Mouse (Mus musculus) embryo, embryonic 11 days (tissue): ENCODE measurements around the gene Cyp4a32.
"Not testable (repeated sequence)": the region's sequence is repeated elsewhere in the genome, so short reads cannot be mapped to it uniquely, and the experiment has no call there.

ENCODE experiments used
- DNase-seq: peaks from one replicate; pipeline ENCODE4 v3.0.0-alpha.2; 2015

The Cyp4a32 gene

DNA sequence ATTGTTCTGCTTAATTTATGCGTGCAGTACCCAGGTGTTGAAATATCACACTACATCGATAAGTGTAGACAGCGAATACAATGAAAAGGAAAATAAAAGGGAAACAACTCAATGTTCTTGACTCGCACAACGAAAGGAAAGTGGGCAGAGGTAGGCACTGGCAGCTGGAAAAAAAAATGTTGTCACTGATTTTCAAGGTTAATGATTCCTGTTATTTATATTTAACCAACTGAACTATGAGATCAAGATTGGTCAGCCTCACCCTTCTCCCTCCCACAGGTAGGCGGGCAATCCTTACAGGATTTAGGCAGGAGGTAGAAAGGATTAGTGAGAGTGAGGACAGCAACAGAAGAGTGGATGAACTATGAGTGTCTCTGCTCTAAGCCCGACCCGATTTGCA, at the start of gene Cyp4a32:
Gene Cyp4a32 (plus strand): TSS at position 359 of the 400 bp plus-strand sequence.
- not testable (repeated sequence) for DNase-seq

DNA sequence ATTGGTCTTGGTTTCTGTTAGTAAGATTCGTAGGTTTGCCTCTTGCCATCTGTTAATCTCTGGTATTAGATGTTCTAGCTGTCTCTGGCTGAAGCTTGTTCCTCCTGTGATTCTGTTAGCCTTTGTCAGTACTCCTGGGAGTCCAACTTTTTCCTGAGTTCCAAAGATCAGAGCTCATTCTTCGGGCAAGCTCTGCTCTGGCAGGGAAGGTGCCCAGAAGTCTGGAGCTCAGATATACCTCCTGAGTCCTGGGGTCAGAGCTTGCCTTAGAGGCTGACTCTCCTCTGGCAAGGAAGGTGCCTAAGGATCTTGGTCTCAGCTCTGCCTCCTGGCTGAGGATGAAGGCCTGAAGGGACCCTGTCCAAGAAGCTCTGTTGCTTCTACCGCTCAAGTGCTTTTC, 48.0 kb upstream of the Cyp4a32 start:
- DNase-seq: no peak

DNA sequence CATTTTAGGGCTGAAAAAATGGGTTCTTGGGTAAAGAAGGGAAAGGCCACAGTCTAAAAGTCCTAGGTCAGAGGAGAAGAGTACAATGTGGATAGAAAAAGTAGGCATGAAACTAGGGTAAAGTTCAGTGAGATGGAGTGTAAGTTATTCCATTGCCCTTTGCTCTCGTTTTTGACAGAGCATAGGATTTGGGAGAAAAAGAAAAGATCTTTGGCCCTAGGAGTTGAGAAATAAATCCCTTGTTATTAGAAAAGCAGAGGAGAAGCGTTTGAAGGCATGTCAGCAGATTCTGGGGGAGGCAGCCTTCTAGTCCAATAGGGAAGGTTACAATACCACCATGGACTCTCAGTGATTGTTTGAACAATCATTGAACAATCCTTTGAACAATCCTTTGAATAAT, 45.3 kb upstream of the Cyp4a32 start:
- no peak for DNase-seq

DNA sequence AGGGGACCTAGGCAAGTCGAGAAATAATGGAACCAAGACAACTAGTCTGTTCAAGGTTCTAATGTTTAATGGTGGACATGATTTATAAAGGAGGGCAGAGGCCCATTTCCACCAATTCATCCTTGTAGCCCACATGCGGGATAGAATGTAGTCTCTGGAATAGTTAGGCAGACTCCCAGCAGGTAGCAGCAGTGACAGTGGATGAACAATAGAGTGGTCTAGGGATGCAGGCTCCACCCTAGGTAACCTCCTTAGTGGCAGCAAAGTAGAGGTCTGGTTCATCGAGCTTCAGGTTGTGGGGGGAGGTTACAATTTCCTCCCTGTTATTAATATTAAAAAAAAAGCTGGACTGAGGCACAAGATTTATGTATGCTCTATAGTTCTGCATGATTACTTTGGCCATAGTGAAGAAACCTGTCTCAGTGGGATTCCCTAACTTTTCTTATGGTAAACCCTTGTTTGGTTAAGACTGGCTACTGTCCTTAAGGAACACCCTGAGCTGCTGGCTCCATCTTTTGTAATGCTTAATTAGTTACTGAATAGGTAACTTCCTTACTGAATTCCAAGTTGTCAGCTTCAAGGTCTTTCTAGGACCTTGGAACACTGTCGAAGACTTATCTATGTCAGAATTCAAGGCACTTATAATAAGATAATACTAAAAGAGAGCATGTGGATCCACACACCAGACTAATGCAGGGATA, 42.8 kb upstream of the Cyp4a32 start:
- DNase-seq: no peak

DNA sequence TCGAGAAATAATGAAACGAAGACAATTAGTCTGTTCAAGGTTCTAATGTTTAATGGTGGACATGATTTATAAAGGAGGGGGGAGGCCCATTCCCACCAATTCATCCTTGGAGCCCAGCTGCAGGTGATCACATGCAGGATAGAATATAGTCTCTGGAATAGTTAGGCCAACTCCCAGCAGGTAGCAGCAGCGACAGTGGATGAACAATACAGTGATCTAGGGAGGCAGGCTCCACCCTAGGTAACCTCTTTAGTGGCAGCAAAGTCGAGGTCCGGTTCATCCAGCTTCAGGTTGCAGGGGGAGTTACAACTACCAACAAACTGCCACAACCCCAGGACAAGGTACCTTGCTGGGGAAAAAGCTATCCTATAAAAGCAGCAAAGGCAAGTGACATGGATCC, 39.5 kb upstream of the Cyp4a32 start:
- DNase-seq: not testable (repeated sequence)

DNA sequence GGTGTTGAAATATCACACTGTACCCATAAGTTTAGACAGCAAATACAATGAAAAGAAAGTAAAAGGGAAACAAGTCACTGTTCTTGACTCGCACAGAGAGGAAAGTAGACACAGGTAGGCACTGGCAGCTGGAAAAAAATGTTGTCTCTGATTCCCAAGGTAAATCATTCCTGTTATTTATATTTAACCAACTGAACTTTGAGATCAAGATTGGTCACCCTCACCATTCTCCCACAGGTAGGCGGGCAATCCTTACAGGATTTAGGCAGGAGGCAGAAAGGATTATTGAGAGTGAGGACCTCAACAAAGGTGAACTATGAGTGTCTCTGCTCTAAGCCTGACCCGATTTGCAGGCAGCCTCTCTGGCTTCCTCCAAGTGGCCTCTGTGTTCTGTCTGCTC, 37.4 kb upstream of the Cyp4a32 start, which contains the start of gene Cyp4a31:
Gene Cyp4a31 (plus strand): TSS at position 249 of the 400 bp plus-strand sequence.
- DNase-seq: no peak

DNA sequence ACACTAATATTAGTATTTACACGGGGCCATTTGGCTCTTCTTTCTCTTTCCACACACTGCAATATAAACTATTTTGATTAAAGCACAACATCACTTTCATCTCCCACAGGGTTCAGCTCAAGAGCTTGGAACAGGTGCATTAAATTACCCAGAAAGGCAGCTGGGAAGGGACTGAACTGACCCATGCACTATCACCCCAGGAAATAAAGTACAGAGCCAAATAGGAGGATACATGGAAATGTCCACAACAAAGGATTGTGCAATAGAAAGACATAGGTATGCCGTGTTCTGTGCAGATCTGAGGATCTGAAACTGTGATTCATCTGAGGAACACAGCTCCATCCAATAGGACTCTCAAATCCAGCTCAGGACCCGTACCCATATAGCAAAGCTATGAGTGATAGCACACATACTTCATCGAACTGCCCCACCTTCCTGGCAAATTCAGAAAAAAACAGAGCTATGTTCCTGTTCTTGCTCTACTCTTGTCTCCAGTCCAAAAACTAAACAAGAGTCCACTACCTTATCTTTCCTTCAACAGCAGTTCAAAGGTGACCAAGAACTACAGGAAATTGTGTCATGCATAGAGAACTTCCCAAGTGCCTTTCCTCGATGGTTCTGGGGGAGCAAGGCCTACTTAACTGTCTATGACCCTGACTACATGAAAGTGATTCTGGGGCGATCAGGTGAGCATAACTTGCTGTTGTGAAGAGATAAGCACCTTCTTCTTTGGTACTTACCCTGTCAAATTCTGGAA, 36.1 kb upstream of the Cyp4a32 start:
- DNase-seq: not testable (repeated sequence)

DNA sequence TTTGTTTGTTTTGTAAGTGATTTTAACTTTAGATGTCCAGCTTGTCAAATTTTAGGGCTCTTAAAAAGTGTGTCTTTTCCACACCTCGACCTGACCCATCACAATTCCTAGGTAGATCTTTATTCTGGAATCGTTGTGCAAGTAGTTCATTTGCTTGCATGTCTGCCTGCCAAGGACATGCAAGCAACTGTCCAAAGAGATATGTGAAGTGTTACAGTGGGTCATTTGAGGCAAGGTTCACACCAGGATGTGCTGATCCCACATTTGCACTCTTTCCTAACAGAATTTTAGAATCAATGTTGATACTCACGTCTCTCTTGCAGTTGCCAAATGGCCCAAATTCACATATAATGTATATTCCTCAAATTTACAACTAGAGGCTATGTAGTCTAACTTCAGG, 25.5 kb upstream of the Cyp4a32 start:
- DNase-seq: no peak

DNA sequence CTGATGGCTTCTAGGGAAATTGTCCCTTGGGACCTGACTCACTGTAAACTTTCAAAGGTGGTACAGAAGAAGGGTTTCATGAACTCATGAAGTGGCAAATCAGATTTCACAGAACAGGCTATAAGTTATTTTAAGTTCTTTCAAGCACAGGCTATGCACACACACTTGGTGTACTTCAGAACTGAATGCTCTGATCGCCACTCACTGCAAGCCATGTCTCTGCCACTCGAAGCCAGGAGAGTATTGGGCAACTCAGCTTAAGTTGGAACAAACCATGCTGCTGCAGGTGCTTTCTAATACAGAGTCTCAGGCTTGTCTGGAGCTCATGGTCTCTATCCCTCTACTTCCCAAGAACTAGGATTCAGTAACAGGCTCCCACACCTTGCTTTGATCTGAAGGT, 25.0 kb upstream of the Cyp4a32 start:
- no peak for DNase-seq

DNA sequence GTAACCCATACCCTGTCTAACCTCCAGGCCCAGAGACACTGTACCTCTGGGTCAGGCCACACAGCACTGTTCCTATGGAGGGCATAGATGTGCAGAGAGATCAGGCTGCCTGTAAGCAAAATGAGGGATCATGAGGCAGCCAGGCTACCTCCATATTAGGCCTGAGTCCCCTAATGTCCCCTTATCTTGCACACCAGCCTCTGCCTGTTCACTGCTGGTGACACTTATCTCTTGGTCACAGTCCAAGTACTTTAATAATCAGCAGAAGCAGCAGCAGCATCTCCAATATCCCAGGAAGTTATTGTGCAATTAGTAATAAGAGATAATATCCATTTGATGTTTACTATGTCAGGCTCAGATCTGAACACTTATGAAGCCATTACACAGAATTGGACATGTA, 17.7 kb upstream of the Cyp4a32 start:
- DNase-seq: no peak

DNA sequence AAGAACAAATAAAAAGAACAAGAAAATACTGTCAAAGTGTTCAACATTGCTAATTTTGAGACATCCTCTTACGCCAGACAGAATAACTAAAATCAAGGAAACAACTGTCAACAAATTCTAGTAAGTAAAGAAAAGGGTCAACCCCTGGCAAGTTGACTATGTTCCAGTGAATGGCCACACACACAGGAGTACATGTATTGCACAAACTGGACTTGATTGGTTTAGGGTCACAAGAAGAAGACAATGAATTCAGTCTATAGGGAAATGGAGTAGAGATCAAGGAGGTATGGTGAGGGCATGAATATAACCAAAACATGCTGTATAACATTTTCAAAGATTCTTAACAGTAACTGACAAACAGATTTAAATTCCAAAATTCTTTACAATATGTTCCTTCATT, 4.4 kb upstream of the Cyp4a32 start:
- DNase-seq: no peak

DNA sequence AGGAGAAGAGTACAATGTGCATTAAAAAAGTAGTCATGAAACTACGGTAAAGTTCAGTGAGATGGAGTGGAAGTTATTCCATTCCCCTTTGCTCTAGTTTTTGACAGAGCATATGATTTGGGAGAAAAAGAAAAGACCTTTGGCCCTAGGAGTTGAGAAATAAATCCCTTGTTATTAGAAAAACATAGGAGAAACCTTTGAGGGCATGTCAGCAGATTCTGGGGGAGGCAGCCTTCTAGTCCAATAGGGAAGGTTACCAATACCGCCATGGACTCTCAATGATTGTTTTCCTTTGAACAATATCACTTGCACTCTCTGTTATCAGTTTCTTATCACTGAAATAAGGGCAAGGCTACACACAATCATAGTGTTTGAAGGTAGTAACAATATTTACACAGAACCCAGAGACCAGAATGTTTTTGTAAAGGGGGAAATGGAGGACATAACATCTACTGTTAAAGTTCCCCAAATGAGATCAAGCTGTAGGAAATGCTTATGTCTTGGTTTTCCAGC, 3.9 kb upstream of the Cyp4a32 start:
- no peak for DNase-seq

DNA sequence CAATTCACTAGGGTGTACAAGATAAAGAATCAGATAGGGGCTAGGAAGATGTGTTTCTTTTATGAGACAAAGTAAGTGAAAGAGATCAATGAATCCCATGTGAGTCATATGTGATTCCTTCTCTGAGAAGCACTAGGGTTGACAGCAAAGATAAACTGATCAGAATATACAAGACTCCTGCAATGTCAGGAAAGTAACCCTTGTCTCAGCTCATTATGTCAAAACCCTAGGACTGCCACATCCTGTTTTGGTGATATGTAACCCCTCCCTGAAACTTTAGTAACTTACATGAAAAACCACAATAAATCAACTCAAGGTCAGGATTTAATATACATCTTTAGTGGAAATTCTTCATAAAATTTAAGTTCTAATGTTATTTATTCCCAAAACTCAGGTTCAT, 13.2 kb downstream of the Cyp4a32 start:
- DNase-seq: no peak

DNA sequence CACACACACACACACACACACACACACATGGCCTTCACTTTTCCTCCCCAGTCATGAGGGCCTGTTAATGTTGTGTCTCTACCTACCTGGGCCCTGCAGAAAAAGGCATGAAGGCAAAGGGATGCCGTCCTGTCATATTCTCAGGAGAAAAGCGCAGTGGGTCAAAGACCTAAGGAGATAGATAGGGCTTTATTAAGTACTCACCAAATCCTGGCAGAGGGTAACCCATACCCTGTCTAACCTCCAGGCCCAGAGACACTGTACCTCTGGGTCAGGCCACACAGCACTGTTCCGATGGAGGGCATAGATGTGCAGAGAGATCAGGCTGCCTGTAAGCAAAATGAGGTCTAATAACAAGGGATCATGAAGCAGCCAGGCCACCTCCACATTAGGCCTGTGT, 24.8 kb downstream of the Cyp4a32 start:
- DNase-seq: not testable (repeated sequence)

DNA sequence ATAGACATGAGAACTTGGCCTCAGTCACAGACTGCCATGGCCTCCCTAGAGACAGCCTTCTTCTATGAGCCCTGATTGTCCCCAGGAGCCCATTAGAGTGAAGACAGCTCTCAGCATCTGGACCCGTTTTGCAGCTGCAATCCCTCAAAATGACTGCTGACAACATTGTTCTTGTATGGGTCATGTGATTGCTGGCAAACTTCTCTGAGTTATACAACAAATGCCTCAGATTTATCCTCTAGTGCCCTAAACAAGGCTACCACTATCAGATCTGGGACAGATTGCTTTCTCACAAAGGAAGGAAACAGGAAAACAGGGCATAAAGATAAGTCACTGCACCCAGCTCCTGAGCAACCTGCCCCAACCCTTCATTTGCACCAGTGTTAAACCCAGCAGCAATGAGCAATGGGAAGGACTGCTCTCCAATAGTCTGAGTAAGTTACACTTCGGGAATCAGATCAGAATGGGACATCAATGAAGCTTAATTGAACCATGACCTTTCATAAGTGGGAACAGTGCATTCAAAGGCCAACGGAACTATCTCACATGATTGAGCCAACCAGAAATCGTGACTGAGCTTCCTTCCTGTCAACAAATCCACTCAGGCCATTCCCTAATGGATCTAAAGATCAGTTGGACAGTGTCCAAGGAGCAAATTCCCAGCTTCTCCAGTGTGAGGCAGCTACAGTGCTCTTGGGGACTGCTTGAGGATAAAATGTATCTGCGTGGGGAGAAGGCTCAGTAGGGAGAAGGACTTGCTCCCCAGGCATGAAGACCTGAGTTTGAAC, 42.4 kb downstream of the Cyp4a32 start:
- no peak for DNase-seq

DNA sequence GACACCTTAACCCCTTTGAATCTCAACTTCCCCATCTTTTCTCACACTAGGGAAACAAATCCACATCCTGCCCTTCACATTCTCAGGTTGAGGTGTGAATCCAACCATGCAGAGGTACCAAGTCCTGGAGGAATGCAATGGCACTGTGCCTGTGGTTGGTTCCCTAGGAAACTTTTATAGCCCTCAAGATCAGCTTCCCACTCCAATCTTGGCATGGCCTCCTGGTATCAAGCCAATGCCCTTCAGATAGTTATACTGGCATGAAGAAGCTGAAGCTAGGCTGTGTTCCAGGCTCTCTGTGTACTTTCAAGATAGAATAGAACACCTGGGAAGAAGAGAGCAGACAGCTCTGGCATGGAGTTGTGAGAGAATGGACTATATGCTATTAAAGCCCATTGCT, 44.6 kb downstream of the Cyp4a32 start:
- DNase-seq: no peak

DNA sequence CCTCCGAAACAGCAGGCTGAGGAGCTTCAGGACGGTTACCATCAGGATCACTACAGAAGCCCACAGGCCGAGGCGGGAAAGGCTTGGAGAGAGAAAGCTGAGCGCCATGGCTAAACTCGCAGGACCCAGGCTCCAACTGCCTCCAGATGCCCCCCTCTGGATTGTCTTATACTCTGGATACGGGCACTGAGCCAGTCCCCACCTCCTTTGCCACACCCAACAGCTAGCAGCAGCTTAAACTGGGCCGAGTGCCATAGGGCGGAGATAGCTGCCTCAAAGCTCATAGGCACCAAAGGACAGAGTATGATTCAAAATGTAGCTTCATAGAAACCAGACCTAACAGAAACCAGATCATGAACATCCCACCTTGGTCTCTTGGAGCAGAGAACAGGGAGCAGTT, 46.8 kb downstream of the Cyp4a32 start, which contains the start of gene Cyp4b1:
Gene Cyp4b1 (minus strand): TSS at position 144 of the 400 bp plus-strand sequence.
- DNase-seq: no peak

DNA sequence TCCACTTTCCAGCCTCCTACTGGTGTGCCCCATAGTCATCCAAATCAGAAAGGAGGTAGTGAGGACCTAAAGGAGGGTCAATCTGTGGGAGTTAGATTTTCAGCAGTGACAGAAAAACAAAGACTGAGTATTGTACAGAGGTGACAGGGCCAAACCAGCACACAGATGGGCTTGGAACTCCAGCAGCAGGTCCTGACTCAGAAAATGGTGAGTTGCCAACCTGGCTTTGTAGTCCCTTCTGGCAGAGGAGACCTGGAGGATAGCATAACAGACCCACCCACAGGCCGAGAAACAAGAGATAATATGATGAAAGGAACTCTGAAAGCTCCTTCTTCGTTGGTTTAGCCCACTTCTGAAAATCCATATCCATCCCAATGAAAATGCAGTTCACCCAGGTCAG, 48.0 kb downstream of the Cyp4a32 start:
- no peak for DNase-seq

DNA sequence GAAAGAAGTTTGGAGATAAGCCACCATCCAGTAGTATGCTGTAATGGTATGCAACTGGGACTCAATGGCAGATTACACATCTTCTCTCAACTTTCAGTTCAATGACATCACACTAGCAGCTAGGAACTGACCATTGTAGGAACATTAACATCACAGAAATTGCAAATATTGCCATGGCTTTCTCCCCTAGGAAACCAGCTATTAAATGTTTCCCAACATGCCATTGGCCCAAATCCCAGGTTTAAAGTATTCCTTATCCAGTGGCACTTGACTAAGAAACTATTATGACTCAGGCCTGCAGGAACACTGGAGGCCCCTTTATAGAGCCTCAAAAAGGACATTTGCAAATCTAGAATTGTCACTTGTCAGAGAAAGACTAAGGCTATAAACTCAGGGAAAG, 48.6 kb downstream of the Cyp4a32 start:
- no peak for DNase-seq

DNA sequence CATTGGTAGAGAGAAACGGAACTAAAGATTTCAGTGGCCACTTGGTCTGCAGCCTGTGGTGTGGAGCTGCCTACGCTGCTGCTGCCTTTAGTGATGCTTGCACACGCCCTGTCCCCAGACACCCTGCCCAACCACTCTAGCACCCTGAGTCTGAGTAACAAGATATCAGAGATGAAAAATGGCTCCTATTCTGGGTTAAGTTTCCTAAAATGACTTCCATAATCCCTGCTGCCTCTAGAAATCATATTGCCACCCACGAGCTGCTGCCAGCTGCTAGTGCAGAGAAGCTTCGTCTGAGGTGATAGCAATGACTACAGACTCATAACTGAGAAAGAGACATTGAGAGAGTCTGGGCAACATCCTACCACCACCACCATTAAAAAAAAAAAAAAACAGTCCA, 50.1 kb downstream of the Cyp4a32 start:
- no peak for DNase-seq

DNA sequence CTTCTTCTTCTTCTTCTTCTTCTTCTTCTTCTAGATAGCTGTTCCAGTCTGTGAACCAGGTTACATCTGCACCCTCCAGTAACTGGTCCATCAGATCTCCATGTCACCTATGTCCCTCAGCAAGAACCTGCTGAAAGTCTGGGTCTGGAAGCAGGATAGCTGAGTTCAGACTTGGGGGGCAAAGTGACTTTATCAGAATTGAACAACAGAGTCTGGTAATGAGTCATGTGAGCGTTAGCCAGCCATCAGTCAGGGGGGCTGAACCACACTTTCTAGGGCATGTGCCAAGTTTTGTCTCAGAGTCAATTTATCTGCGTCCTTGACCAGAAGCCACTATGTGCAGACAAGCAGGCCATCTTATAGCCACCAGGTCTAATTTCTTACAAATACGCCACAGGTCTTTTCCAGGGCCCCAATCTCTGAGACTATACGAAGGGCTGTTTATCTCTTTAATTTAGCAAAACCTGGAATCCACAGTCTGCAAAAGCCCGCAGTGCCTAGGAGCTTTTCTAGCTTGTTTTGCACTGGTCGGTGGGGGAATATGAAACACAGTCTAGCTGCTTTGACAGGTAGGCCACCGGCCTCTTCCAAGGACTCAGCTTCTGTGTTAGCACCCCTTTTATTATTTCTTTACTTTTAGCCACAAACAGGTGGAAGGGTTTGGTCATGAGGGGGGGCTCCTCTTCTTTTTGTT, 55.2 kb downstream of the Cyp4a32 start:
- DNase-seq: not testable (repeated sequence)

DNA sequence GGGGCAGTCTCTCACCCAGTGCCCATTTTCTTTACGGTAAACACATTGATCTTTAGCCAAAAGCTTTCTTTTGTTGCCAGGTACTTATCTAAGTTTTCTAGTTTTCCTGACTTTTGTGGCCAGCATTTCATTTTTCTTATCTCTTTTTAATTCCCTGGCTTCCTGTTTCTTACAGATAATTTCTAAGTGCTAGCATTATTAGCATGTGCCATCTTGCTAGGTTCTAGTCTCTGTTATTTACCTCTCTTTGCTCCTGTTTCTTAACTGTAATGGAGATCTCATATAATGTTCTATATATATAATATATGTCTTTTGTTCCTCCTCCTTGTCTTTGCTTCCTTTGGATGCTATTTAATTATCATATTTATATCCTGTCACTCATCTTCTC, 55.8 kb downstream of the Cyp4a32 start:
- DNase-seq: not testable (repeated sequence)
